Mouse (Mus musculus) midbrain, embryonic 13.5 days (tissue): ENCODE data around the gene Serpina3f. TPM values are rescaled to one million over a fixed set of nuclear protein-coding genes. Genes with fewer than 3 reads are reported as not detected.

Source experiments
- ATAC-seq: fragments of 200-750 bp; cut with Nextera tagmentation; 2 replicates; pipeline ENCODE4 v1.8.0; 2017; ENCODE audit warnings: mild to moderate bottlenecking, moderate TSS enrichment, moderate library complexity
- H3K27ac ChIP-seq: fragments of 300-500 bp; sonication (generic); 2 replicates; pipeline ENCODE4 v1.5.1; 2015; ENCODE audit warnings: inconsistent platforms, mild to moderate bottlenecking, moderate library complexity
- H3K27me3 ChIP-seq: fragments of 300-500 bp; sonication (generic); 2 replicates; pipeline ENCODE4 v1.6.1; 2015; ENCODE audit warnings: mild to moderate bottlenecking, inconsistent platforms
- H3K36me3 ChIP-seq: fragments of 300-500 bp; sonication (generic); 2 replicates; pipeline ENCODE4 v1.6.1; 2015; ENCODE audit warnings: mild to moderate bottlenecking, inconsistent platforms
- H3K4me1 ChIP-seq: fragments of 300-500 bp; sonication (generic); replicated peaks from 2 replicates; pipeline ENCODE4 v1.6.1; 2015; ENCODE audit warnings: inconsistent platforms
- H3K4me2 ChIP-seq: fragments of 300-500 bp; sonication (generic); replicated peaks from 2 replicates; pipeline ENCODE4 v1.6.1; 2015; ENCODE audit warnings: moderate library complexity, mild to moderate bottlenecking, inconsistent platforms
- H3K4me3 ChIP-seq: fragments of 300-500 bp; sonication (generic); replicated peaks from 2 replicates; pipeline ENCODE4 v1.5.1; 2015; ENCODE audit warnings: mild to moderate bottlenecking, inconsistent platforms
- H3K9ac ChIP-seq: fragments of 300-500 bp; sonication (generic); replicated peaks from 2 replicates; pipeline ENCODE4 v1.6.1; 2015; ENCODE audit warnings: mild to moderate bottlenecking, inconsistent platforms
- H3K9me3 ChIP-seq: fragments of 300-500 bp; sonication (generic); 2 replicates; pipeline ENCODE4 v1.6.1; 2016; ENCODE audit warnings: mild to moderate bottlenecking, inconsistent platforms
- WGBS: fragments of 180-500 bp; shearing (Covaris S2); methylation state at CpG from one replicate; pipeline ENCODE4 v1.1.7; 2015; 5-methylcytosine and 5-hydroxymethylcytosine counted together
- polyA plus RNA-seq: library from polyadenylated mRNA; unstranded; fragments of >200 nt; fragmentation: Nextera tagmentation; extraction: Ambion mirVana; gene quantifications from 2 replicates; pipeline ENCODE4 v1.2.1, GENCODE M21; 2015

Gene Serpina3f
- polyA plus RNA-seq: 0.07 and 0.13 TPM in 2 replicates

DNA sequence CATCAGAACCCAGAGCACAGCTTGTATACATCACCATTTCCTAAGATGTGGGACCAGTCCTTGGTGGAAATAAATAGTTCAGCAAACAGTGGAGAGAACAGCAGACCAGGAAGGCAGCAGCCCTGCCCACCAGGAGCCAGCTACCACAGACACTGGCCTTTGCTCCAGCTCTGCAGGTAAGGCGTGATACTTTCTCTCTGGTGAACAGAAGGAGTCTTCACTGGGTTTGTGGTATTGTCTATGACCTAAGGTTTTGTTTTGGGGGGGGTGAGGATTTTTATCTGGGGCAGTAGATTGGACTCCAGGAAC is at the start of gene Serpina3f:
Gene Serpina3f, plus strand, starts transcription at position 100 of the 309 bp plus-strand sequence.
- H3K9ac ChIP-seq: no peak within 1 kb of the TSS
- H3K4me3 ChIP-seq: no peak within 1 kb of the TSS
- H3K36me3 ChIP-seq: no peaks in the 10 kb centered on the region
- peak within 1 kb of the TSS; percentile 8; the same call in 1 of the 2 replicates for H3K27ac ChIP-seq
- H3K27me3 ChIP-seq: no peaks in the 10 kb centered on the region
- WGBS: 60% methylated on average over 1 of the region's 1 CpGs
- ATAC-seq: no peak
- H3K4me1 ChIP-seq: 0 out of 2 replicates have a peak, but pooled peaks cover 3% of the 10 kb centered on the region
- no peak within 1 kb of the TSS for H3K4me2 ChIP-seq
- H3K9me3 ChIP-seq: no peaks in the 10 kb centered on the region

DNA sequence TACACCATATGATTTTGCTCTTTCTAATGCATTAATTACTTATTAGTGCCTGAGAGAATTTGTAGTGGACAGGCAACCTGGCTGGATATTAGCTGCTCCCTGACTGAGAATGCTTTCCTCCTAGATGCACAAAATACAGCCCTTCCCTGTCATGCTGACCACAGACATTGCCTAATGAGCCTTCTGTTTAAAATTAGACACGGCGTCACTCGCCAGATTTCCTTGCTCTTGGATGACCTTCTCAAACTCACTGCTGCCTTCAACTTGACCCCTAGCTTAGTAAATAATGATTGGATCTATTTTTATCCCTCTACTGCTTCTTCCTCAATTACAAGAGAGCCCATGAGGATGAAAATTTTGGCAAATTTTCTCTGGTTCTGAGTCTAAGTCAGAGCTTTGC is 39.6 kb upstream of the Serpina3f start:
- Histone ChIP-seq H3K27me3 (no peaks in the 10 kb centered on the region), H3K9ac (no peak overlapping the region), H3K4me1 (no peaks in the 10 kb centered on the region), H3K4me2 (no peak overlapping the region), H3K27ac (no peak overlapping the region), H3K36me3 (no peaks in the 10 kb centered on the region), H3K4me3 (no peak overlapping the region), H3K9me3 (no peaks in the 10 kb centered on the region)
- no peak for ATAC-seq
- 85% methylated on average over 3 of the region's 3 CpGs for WGBS

GRCm38 (mm10) chr12:104175636-104176035 is 38.7 kb upstream of the Serpina3f start:
- Histone ChIP-seq H3K27ac (no peak overlapping the region), H3K4me3 (no peak overlapping the region), H3K4me2 (no peak overlapping the region), H3K9ac (no peak overlapping the region), H3K4me1 (no peaks in the 10 kb centered on the region), H3K36me3 (no peaks in the 10 kb centered on the region), H3K27me3 (no peaks in the 10 kb centered on the region), H3K9me3 (no peaks in the 10 kb centered on the region)
- no peak for ATAC-seq
- WGBS: 86% methylated on average over 3 of the region's 3 CpGs

DNA sequence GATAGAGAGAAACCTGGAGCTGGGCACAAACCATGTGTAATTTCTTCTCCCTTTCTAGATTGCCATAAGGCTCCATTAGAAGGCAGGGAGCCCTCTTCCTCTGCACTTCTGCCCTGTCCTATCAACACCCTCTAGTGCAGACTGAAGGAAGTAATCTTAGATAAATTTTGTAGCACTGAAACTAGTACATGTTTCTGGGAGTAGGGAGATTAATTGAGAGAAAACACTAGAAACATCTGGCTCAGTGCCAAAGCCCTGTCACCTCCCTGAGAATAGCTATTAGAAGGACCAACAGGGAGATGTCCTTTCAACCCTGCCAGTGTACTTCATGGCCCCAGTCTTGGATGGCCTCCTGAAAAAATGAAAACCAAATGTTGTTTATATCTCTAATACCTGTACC is 35.8 kb upstream of the Serpina3f start:
- H3K27ac ChIP-seq: no peak overlapping the region
- no peaks in the 10 kb centered on the region for H3K4me1 ChIP-seq
- H3K27me3 ChIP-seq: no peaks in the 10 kb centered on the region
- H3K9me3 ChIP-seq: no peaks in the 10 kb centered on the region
- no peaks in the 10 kb centered on the region for H3K36me3 ChIP-seq
- ATAC-seq: no peak
- no peak overlapping the region for H3K4me3 ChIP-seq
- no peak overlapping the region for H3K9ac ChIP-seq
- H3K4me2 ChIP-seq: no peak overlapping the region

DNA sequence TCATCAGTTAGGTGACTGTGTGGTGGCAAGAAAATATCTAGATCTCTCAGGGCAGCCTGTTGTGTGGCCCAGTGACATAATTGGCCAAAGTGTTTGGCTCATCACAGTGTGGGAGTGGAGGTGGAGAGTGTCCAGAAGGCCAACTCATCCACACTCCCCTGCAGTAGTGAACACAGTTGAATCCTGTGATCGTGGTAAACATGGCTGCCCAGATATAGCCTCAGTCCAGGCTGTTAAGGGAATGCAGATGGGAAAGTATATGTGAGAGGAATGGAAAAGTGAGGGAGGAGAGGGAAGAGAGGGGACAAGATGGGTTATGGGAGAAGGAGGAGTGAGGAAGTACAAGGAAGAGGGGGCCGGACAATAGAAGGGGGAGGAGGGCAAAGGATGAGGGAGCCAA is 35.4 kb upstream of the Serpina3f start:
- no peaks in the 10 kb centered on the region for H3K36me3 ChIP-seq
- H3K27ac ChIP-seq: no peak overlapping the region
- H3K4me1 ChIP-seq: no peaks in the 10 kb centered on the region
- H3K9ac ChIP-seq: no peak overlapping the region
- 90% methylated on average over 2 of the region's 2 CpGs for WGBS
- no peaks in the 10 kb centered on the region for H3K27me3 ChIP-seq
- no peak for ATAC-seq
- no peak overlapping the region for H3K4me3 ChIP-seq
- H3K4me2 ChIP-seq: no peak overlapping the region
- H3K9me3 ChIP-seq: no peaks in the 10 kb centered on the region

GRCm38 (mm10) chr12:104185046-104185445 is 29.3 kb upstream of the Serpina3f start:
- Histone ChIP-seq H3K4me2 (no peak overlapping the region), H3K9me3 (no peaks in the 10 kb centered on the region), H3K27me3 (no peaks in the 10 kb centered on the region), H3K4me3 (no peak overlapping the region), H3K36me3 (no peaks in the 10 kb centered on the region), H3K9ac (no peak overlapping the region), H3K4me1 (no peaks in the 10 kb centered on the region), H3K27ac (no peak overlapping the region)
- ATAC-seq: no peak
- 83% methylated on average over 4 of the region's 4 CpGs for WGBS

DNA sequence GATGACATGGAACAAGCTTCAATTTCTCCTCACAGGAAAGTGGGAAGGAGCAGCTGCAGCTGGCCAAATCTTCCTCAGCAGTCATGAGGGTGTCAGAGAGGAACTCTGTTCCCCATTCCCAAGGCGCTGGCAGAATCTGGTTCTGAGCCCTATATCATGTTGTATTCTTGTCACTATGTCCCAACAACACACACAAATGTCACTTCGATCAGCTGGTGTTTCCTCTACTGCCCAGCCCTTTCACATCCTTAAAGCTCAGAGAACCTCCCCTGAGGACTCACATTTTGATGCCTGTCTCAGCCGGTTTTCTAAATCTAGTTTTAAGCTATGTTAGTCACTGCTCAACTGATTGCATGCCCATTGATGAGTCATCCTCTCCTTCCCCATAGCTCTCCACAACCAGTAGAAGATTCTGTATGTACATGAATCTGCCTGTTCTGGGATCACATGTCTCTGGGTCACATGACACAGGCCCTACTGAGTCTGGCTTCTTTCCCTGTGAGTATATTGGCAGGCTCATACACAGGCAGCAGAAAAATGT is 28.2 kb upstream of the Serpina3f start:
- WGBS: 85% methylated on average over 3 of the region's 3 CpGs

GRCm38 (mm10) chr12:104189246-104189645 is 25.1 kb upstream of the Serpina3f start:
- H3K27me3 ChIP-seq: no peaks in the 10 kb centered on the region
- H3K4me2 ChIP-seq: no peak overlapping the region
- WGBS: 72% methylated on average over 2 of the region's 2 CpGs
- no peaks in the 10 kb centered on the region for H3K4me1 ChIP-seq
- H3K4me3 ChIP-seq: no peak overlapping the region
- H3K9ac ChIP-seq: no peak overlapping the region
- H3K27ac ChIP-seq: no peak overlapping the region
- H3K36me3 ChIP-seq: no peaks in the 10 kb centered on the region
- H3K9me3 ChIP-seq: no peaks in the 10 kb centered on the region
- ATAC-seq: no peak

More for the DNA sequence above, 28.2 kb upstream of the Serpina3f start:
- no peaks in the 10 kb centered on the region for H3K9me3 ChIP-seq
- H3K36me3 ChIP-seq: no peaks in the 10 kb centered on the region
- no peak for ATAC-seq
- no peak overlapping the region for H3K9ac ChIP-seq
- H3K4me2 ChIP-seq: no peak overlapping the region
- no peaks in the 10 kb centered on the region for H3K4me1 ChIP-seq
- no peaks in the 10 kb centered on the region for H3K27me3 ChIP-seq
- H3K4me3 ChIP-seq: no peak overlapping the region
- H3K27ac ChIP-seq: no peak overlapping the region

- Histone ChIP-seq H3K9me3 (no peaks in the 10 kb centered on the region), H3K9ac (no peak overlapping the region), H3K36me3 (no peaks in the 10 kb centered on the region), H3K27ac (no peak overlapping the region), H3K4me3 (no peak overlapping the region), H3K27me3 (no peaks in the 10 kb centered on the region), H3K4me1 (no peaks in the 10 kb centered on the region), H3K4me2 (no peak overlapping the region)
- ATAC-seq: no peak
These were observed 23.5 kb upstream of the Serpina3f start for GRCm38 (mm10) chr12:104190852-104191251.

DNA sequence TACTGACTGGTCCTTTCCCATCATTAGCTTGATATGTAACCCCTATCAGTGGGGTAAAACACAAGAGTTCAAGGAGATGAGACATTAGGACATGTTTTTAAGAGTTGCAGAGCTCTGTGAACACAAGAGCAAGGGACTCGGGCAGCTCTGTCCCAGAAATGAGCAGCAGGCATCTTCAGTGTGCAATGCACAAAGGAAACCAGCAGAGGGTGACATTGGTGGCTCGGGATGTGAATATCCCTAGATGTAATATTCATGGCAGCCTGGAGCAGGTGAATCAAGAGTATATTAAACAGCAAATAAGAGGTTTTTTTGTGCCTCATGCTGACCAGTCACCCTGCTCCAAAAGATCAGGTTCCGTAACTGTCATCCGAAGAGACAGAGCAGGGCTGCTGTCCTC is 5.2 kb upstream of the Serpina3f start:
- no peak for ATAC-seq
- H3K27ac ChIP-seq: no peak overlapping the region
- no peaks in the 10 kb centered on the region for H3K36me3 ChIP-seq
- H3K9ac ChIP-seq: no peak overlapping the region
- H3K27me3 ChIP-seq: no peaks in the 10 kb centered on the region
- H3K9me3 ChIP-seq: no peaks in the 10 kb centered on the region
- 0 out of 2 replicates have a peak, but pooled peaks cover 3% of the 10 kb centered on the region for H3K4me1 ChIP-seq
- 79% methylated on average over 4 of the region's 4 CpGs for WGBS
- no peak overlapping the region for H3K4me3 ChIP-seq
- no peak overlapping the region for H3K4me2 ChIP-seq

DNA sequence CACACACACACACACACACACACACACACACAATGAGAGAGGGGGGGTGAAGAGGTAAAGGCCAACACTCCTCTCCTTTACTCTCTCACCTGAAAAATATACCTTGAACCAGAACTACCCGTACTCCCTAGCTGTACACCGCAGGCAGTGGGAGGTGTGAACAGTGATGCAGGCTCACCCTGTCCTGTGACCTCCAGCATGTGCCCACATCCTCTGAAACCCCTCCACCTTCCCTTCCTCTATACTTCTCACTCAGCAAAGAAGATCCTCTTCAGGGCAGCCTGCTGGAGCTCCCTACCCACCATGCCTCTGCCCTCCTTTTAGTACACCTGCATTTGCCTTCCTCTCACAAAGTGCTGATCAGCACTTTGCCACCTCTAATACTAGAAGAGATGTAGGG is 4.5 kb upstream of the Serpina3f start:
- no peak overlapping the region for H3K4me3 ChIP-seq
- no peaks in the 10 kb centered on the region for H3K27me3 ChIP-seq
- H3K4me2 ChIP-seq: no peak overlapping the region
- H3K9me3 ChIP-seq: no peaks in the 10 kb centered on the region
- no peak for ATAC-seq
- H3K27ac ChIP-seq: no peak overlapping the region
- H3K36me3 ChIP-seq: no peaks in the 10 kb centered on the region
- 91% methylated on average over 2 of the region's 2 CpGs for WGBS
- 0 out of 2 replicates have a peak, but pooled peaks cover 3% of the 10 kb centered on the region for H3K4me1 ChIP-seq
- H3K9ac ChIP-seq: no peak overlapping the region

- Histone ChIP-seq H3K27ac (peak overlapping the region; percentile 8; the same call in 1 of the 2 replicates), H3K4me1 (0 out of 2 replicates have a peak, but pooled peaks cover 3% of the 10 kb centered on the region), H3K9me3 (no peaks in the 10 kb centered on the region)
These were observed 477 bp upstream of the Serpina3f start for GRCm38 (mm10) chr12:104213689-104214444.

GRCm38 (mm10) chr12:104215249-104215648 is 905 bp downstream of the Serpina3f start:
- no peak for ATAC-seq
- Histone ChIP-seq H3K9ac (no peak overlapping the region), H3K27ac (no peak overlapping the region), H3K36me3 (no peaks in the 10 kb centered on the region), H3K27me3 (no peaks in the 10 kb centered on the region), H3K4me1 (0 out of 2 replicates have a peak, but pooled peaks cover 3% of the 10 kb centered on the region), H3K9me3 (no peaks in the 10 kb centered on the region), H3K4me3 (no peak overlapping the region), H3K4me2 (no peak overlapping the region)
- WGBS: 90% methylated on average over 1 of the region's 1 CpGs

More at GRCm38 (mm10) chr12:104213689-104214444, 477 bp upstream of the Serpina3f start:
- Histone ChIP-seq H3K4me3 (no peak overlapping the region), H3K4me2 (no peak overlapping the region), H3K9ac (no peak overlapping the region), H3K27me3 (no peaks in the 10 kb centered on the region), H3K36me3 (no peaks in the 10 kb centered on the region)
- 30% methylated on average over 2 of the region's 2 CpGs for WGBS
- peak; percentile 77 for ATAC-seq
